Mouse (Mus musculus) A20 (cell line): ENCODE measurements at regions not wholly inside any gene's neighbourhood (a gene's known extent, or its start where the extent isn't known, plus 50 kb on each side); places are given as distances from the start of the nearest gene placed in this dataset.

ENCODE experiments used
- DNase-seq: peaks from one replicate; pipeline ENCODE4 v3.0.0-alpha.2; 2011; ENCODE audit warnings: low read depth, low spot score

- DNase-seq = no peak
Observed at GRCm38 (mm10) chr8:35234436-35234835, 531.2 kb upstream of the Gm19410 start.

- no peak for DNase-seq
Observed at GRCm38 (mm10) chr8:35235815-35236509, 529.6 kb upstream of the Gm19410 start.

- DNase-seq = no peak
Observed at GRCm38 (mm10) chr8:35237279-35237678, 528.3 kb upstream of the Gm19410 start.

GRCm38 (mm10) chr8:35240884-35241283 lies 524.7 kb upstream of the Gm19410 start:
- DNase-seq = no peak

- no peak for DNase-seq
Observed at GRCm38 (mm10) chr8:35243555-35243954, 522.0 kb upstream of the Gm19410 start.

GRCm38 (mm10) chr8:35249747-35250375 lies 515.7 kb upstream of the Gm19410 start:
- DNase-seq = no peak

GRCm38 (mm10) chr8:35250641-35251040 lies 514.9 kb upstream of the Gm19410 start:
- DNase-seq = no peak

- no peak for DNase-seq
Observed at GRCm38 (mm10) chr8:35253946-35254345, 511.6 kb upstream of the Gm19410 start.

GRCm38 (mm10) chr8:35255327-35255726 lies 510.3 kb upstream of the Gm19410 start:
- no peak for DNase-seq

GRCm38 (mm10) chr8:35256958-35257357 lies 508.6 kb upstream of the Gm19410 start:
- DNase-seq = no peak

GRCm38 (mm10) chr8:35268221-35268620 lies 497.4 kb upstream of the Gm19410 start:
- no peak for DNase-seq

GRCm38 (mm10) chr8:35268986-35269385 lies 496.6 kb upstream of the Gm19410 start:
- no peak for DNase-seq

GRCm38 (mm10) chr8:35275972-35276371 lies 489.6 kb upstream of the Gm19410 start:
- DNase-seq = no peak

- no peak for DNase-seq
Observed at GRCm38 (mm10) chr8:35276460-35276859, 489.1 kb upstream of the Gm19410 start.

GRCm38 (mm10) chr8:35278946-35279345 lies 486.6 kb upstream of the Gm19410 start:
- no peak for DNase-seq

GRCm38 (mm10) chr8:35280741-35281140 lies 484.8 kb upstream of the Gm19410 start:
- DNase-seq = no peak

- no peak for DNase-seq
Observed at GRCm38 (mm10) chr8:35283366-35283765, 482.2 kb upstream of the Gm19410 start.

- no peak for DNase-seq
Observed at GRCm38 (mm10) chr8:35289018-35289417, 476.6 kb upstream of the Gm19410 start.

- no peak for DNase-seq
Observed at GRCm38 (mm10) chr8:35289967-35290366, 475.6 kb upstream of the Gm19410 start.

- DNase-seq = no peak
Observed at GRCm38 (mm10) chr8:35293437-35294126, 472.0 kb upstream of the Gm19410 start.

GRCm38 (mm10) chr8:35296936-35297335 lies 468.7 kb upstream of the Gm19410 start:
- DNase-seq = no peak

- no peak for DNase-seq
Observed at GRCm38 (mm10) chr8:35299088-35299487, 466.5 kb upstream of the Gm19410 start.

GRCm38 (mm10) chr8:35300359-35300758 lies 465.2 kb upstream of the Gm19410 start:
- no peak for DNase-seq
